Mouse (Mus musculus) kidney, postnatal 36 days (tissue): ENCODE measurements around the gene Iqcb1.
A peak's percentile ranks its signal among the peaks of the same experiment; 100 is the strongest.
"Not testable (repeated sequence)": the region's sequence is repeated elsewhere in the genome, so short reads cannot be mapped to it uniquely, and the experiment has no call there.

Source experiments
- DNase-seq, 2 experiments: peaks; one replicate each; pipeline ENCODE4 v3.0.0; 2021 to 2022; ENCODE audit warnings: mixed read lengths in 2 of 2

The Iqcb1 gene

GRCm38 (mm10) chr16:36828054-36828786, at the start of gene Iqcb1:
Gene Iqcb1 (plus strand): TSS chr16:36828385.
- DNase-seq: peak; percentile 87 to 93

DNA sequence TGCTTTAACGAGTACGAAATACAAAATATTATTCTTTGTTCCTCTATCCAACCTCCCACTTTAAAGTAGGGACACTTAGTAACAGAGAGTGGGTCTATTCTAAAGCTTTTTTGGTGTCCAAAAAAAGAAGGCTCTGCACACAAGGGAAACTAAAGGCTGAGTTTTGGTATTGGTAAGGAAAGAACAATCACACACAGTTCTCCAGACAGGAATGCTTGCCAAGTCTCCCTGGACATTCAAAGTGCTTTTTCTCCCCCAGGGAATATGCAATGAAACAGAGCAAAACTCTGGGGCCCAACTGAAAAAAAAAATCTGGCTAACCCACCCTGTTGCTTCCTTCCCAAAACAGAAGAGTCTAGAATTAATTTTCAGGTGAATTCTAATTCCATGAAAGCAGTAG, 44.0 kb upstream of the Iqcb1 start:
- DNase-seq: peak; percentile 26 to 27

- peak; percentile 49 to 53 for DNase-seq
Measured at GRCm38 (mm10) chr16:36784594-36785313, 43.4 kb upstream of the Iqcb1 start, which contains the start of gene Slc15a2. Gene Slc15a2 (minus strand): TSS chr16:36784962.

DNA sequence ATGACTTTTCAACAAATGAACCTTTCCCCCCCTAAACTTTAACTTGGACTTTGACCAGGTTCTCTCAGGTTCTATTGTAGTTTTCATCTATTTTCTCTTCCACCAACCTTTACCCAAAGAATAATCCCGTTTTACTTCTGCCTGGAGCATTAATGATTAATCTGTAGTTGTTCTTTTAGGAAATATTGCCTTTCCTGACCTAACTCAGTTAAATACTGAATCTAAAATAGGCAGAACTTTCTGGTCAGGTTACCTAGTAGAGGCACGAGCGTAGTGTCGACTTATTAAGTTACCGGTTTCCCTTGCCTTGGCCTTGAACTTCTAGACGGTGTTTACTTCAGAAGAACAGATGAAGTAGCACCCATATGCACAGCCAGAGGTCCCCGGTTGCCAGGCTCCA, 41.7 kb upstream of the Iqcb1 start:
- peak; percentile 39 to 66 for DNase-seq

- DNase-seq: no peak
Measured at GRCm38 (mm10) chr16:36790166-36790565, 38.0 kb upstream of the Iqcb1 start.

DNA sequence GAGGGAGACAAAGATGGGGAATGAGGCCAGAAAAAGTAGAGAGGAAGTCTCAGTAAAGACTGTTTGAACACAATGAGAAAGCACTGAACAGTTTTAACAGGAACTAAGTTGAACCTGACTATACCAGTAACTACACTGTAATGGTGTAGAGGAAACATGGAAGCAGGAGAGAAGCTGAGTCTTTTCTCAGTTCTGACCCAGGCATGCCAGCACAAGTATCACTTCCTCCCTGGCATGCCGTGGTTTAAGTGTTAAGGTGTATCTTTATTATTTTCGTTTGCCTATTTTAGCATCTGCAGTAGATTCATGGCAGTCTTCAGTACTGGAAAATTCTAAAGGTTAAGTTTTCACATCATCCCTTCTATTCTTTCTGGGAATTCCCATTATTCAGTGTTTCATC, 33.2 kb upstream of the Iqcb1 start:
- DNase-seq: no peak

DNA sequence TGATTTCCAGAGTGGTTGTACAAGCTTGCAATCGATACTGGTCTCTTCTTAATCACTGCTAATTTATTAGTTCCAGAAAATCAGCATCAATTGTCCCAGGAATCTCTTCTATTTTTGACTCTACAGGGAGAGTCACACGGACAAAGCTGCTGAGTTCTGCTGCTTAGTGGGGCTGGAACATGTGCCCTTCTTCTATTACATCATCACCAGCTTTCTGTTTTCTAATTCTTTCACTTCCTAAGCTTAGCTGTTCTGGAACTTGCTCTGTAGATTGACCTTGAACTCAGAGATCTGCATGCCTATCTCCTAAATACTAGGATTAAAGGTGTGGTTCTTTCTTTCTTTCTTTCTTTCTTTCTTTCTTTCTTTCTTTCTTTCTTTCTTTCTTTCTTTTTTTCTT, 29.9 kb upstream of the Iqcb1 start:
- no peak for DNase-seq

DNA sequence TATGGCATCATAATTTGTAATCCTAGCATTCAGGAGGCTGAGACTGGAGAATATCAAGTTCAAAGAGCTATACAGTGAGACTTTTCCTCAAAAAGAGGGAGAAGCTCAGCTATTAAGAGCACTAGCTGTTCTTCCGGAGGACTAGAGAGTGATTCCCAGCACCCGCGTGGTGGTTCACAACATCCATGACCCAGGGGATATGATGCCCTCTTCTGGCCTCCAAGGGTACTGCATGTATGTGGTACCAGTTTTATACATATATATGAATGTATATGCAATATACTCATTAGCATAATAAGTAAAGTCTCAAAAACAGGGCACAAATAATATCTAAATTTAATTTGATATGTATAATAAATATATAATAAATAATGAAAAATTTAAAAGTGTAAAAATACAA, 25.8 kb upstream of the Iqcb1 start:
- DNase-seq: no peak

GRCm38 (mm10) chr16:36808616-36809015, 19.6 kb upstream of the Iqcb1 start:
- DNase-seq: peak; percentile 45 to 62

- DNase-seq: no peak
Measured at GRCm38 (mm10) chr16:36813680-36814079, 14.5 kb upstream of the Iqcb1 start.

DNA sequence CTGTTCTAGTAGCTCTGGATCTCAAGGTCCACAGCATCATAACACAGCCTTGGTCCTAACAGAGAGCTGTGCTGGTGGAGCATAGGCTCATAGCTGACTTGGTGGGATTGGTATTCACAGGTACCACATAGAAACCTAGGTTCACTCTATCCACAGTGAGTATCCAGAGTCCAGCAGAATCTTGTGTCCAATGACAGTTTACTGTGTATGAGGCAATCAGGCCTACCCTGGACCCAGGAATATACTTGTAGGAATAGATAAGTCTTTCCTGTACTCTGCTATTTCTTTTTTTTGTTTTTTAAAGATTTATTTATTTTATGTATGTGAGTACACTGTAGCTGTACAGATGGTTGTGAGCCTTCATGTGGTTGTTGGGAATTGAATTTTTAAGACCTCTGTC, 11.3 kb upstream of the Iqcb1 start:
- DNase-seq: no peak

DNA sequence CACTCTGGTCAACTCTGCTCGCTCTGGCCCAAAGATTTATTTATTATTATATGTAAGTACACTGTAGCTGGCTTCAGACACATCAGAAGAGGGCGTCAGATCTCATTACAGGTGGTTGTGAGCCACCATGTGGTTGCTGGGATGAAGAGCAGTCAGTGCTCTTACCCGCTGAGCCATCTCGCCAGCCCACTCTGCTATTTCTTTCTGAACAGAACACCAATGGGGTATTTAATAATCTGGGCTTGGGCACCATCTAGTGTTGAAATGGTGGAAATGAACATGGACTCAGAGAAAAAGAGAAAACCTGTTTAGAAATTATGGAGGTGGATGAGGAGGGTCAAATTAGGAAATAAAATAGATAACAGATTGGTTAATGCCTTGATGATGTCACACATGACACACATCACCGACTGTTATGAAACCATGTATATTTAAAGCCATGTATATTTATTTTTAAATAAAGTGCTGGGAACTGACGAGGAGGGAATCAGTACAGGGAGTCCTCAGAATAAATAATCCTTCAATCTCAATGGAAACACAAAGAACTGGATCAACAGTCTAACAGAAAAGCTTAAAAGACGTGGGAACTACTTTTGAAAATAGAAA, 10.8 kb upstream of the Iqcb1 start:
- peak; percentile 79 to 88 for DNase-seq

- no peak for DNase-seq
Measured at GRCm38 (mm10) chr16:36820016-36820415, 8.2 kb upstream of the Iqcb1 start.

- DNase-seq: no peak
Measured at GRCm38 (mm10) chr16:36820747-36821146, 7.4 kb upstream of the Iqcb1 start.

GRCm38 (mm10) chr16:36821474-36821873, 6.7 kb upstream of the Iqcb1 start:
- DNase-seq: no peak

- DNase-seq: no peak
Measured at GRCm38 (mm10) chr16:36827611-36828053, 553 bp upstream of the Iqcb1 start.

- DNase-seq: no peak
Measured at GRCm38 (mm10) chr16:36828820-36829219, 635 bp downstream of the Iqcb1 start.

DNA sequence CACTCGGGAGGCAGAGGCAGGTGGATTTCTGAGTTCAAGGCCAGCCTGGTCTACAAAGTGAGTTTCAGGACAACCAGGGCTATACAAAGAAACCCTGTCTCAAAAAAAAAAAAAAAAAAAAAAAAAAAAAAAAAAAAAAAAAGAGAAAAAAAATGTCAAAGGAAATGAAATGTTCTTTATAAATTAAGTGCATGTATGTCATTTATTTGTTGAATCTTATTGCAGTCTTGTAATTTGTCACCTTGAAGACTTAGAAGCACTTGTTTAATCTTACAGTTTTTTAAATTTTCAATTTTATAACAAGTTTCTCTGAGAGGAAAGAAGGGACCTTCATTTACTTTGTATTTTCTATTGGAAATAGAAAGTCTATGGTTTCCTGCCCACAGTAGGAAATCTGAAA, 18.7 kb downstream of the Iqcb1 start:
- DNase-seq: not testable (repeated sequence)

DNA sequence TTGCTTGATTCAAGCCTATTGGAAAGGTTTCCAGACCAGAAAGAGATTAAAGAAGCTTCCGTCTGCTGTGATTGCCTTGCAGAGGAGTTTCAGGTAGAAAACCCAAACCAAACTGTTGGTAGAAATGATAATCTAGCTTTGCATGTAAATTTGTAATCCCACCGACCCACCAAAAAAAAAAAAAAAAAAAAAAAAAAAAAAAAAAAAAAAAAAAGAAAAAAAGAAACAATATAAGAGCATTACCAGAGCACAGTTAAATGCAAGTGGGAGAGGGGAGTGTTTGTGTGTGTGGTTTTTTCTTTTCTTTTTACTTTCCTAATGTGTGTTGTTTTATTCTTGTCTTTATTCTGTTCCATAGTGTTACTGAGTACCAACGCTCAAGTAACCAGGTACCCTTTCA, 23.0 kb downstream of the Iqcb1 start:
- DNase-seq: no peak

GRCm38 (mm10) chr16:36863585-36863984, 35.4 kb downstream of the Iqcb1 start:
- no peak for DNase-seq

DNA sequence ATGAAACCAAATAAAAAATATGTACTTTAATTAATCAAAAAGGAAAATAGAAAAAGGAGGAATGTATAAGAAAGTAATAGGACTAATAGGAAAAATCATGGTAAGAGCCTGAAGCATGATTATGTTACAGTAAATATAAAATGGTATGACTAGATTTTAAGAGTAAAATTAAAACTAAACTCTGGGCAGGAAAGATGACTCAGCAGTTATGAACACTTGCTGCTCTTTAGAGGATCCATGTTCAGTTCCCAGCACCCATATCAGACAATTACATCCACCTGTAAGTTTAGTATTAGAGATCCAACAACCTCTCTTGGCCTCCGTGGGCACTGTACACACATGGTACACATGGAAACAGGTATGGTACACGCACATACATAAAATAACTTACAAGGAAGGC, 41.3 kb downstream of the Iqcb1 start:
- DNase-seq: no peak

- peak; percentile 98 to 100 for DNase-seq
Measured at GRCm38 (mm10) chr16:36874583-36875275, 46.5 kb downstream of the Iqcb1 start, which contains the start of the genes Eaf2 and Golgb1. Gene Eaf2 (minus strand): TSS chr16:36875003. Gene Golgb1 (plus strand): TSS chr16:36875140.

DNA sequence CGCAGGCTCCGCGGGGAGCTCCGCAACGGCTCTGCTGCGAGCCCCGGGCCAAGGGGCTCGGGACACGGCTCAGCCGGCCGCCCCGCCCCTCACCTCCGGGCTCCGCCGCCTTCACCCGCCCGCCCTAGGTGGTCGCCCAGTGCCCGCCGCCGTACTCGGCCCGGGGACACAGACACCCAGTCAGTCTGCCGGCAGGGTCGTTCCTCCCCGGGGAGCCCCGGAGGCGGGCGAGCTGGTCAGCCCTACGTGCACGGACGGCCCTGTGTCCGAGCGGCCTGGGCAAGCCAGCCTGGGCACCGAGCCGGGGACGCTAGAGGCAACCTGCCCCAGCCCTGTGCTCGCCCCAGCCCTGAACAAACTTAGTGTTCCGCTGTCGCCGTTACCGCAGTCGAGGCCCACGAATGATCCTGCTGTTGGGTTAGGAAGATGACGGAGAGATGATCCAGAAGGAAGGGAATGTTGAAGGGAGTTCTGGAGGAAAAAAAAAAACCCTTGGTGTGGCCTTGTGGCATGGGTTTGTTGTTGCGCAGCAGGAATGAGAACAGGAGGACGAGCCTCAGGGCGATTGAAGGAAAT, 47.2 kb downstream of the Iqcb1 start:
- peak; percentile 39 to 70 for DNase-seq
